Mouse (Mus musculus): ENCODE measurements around the gene Mavs. TPM values are rescaled to one million over a fixed set of nuclear protein-coding genes. Genes with fewer than 3 reads are reported as not detected.

The Mavs gene
- total and polyA plus RNA-seq, 2 experiments from 2014 or later = 27.4 to 32.5 TPM

GRCm38 (mm10) chr2:131242180-131242579 lies 8.3 kb downstream of the Mavs start:
- Histone ChIP-seq H3K4me3 (ENCODE audit: low read depth, low read length) (no peak overlapping the region), H3K9me3 (replicated peaks; ENCODE audit: control insufficient read depth, low read length) (no peaks in the 10 kb centered on the region), H3K4me2 (ENCODE audit: low read depth, low read length) (no peak overlapping the region), H3K36me3 (replicated peaks; ENCODE audit: control insufficient read depth, insufficient read depth, low read length) (peaks cover 79% of the 10 kb centered on the region), H3K9ac (replicated peaks; ENCODE audit: low read depth, low read length) (no peak overlapping the region), H3K27me3 (ENCODE audit: control insufficient read depth, insufficient read depth, low read length) (no peaks in the 10 kb centered on the region), H3K4me1 (ENCODE audit: control insufficient read depth, insufficient read depth) (no peaks in the 10 kb centered on the region), H3K27ac (ENCODE audit: low read depth) (no peak overlapping the region)
- no peak for DNase-seq (ENCODE audit: low spot score)
- ATAC-seq (ENCODE audit: insufficient read depth, low read depth) = no peak
- TF ChIP-seq CTCF (IDR thresholded peaks at IDR 0.05; ENCODE audit: low read depth) (no peak), EP300 (IDR thresholded peaks at IDR 0.05; ENCODE audit: low read depth) (no peak)

GRCm38 (mm10) chr2:131242929-131243328 lies 9.1 kb downstream of the Mavs start:
- ATAC-seq (ENCODE audit: insufficient read depth, low read depth) (no peak), DNase-seq (ENCODE audit: low spot score) (no peak)
- Histone ChIP-seq H3K9ac (replicated peaks; ENCODE audit: low read depth, low read length) (no peak overlapping the region), H3K27ac (ENCODE audit: low read depth) (no peak overlapping the region), H3K4me2 (ENCODE audit: low read depth, low read length) (no peak overlapping the region), H3K36me3 (replicated peaks; ENCODE audit: control insufficient read depth, insufficient read depth, low read length) (peaks cover 87% of the 10 kb centered on the region), H3K9me3 (replicated peaks; ENCODE audit: control insufficient read depth, low read length) (no peaks in the 10 kb centered on the region), H3K4me3 (ENCODE audit: low read depth, low read length) (no peak overlapping the region), H3K27me3 (ENCODE audit: control insufficient read depth, insufficient read depth, low read length) (no peaks in the 10 kb centered on the region), H3K4me1 (ENCODE audit: control insufficient read depth, insufficient read depth) (no peaks in the 10 kb centered on the region)
- no peak for TF ChIP-seq EP300 (IDR thresholded peaks at IDR 0.05; ENCODE audit: low read depth)
- TF ChIP-seq CTCF (IDR thresholded peaks at IDR 0.05; ENCODE audit: low read depth) = no peak
- 50% methylated on average over 7 of the region's 7 CpGs for WGBS

- TF ChIP-seq EP300 (IDR thresholded peaks at IDR 0.05; ENCODE audit: low read depth) (no peak), CTCF (IDR thresholded peaks at IDR 0.05; ENCODE audit: low read depth) (peak; percentile 87)
- Histone ChIP-seq H3K27ac (ENCODE audit: low read depth) (peak overlapping the region; percentile 88), H3K27me3 (ENCODE audit: control insufficient read depth, insufficient read depth, low read length) (no peaks in the 10 kb centered on the region), H3K9ac (replicated peaks; ENCODE audit: low read depth, low read length) (peak overlapping the region; percentile 52), H3K9me3 (replicated peaks; ENCODE audit: control insufficient read depth, low read length) (no peaks in the 10 kb centered on the region), H3K4me3 (ENCODE audit: low read depth, low read length) (peak overlapping the region; percentile 13; the same call in 1 of the 2 replicates), H3K4me2 (ENCODE audit: low read depth, low read length) (peak overlapping the region; percentile 47), H3K4me1 (ENCODE audit: control insufficient read depth, insufficient read depth) (peaks cover 18% of the 10 kb centered on the region), H3K36me3 (replicated peaks; ENCODE audit: control insufficient read depth, insufficient read depth, low read length) (no peaks in the 10 kb centered on the region)
- DNase-seq (ENCODE audit: low spot score) (peak; percentile 91), ATAC-seq (ENCODE audit: insufficient read depth, low read depth) (peak; percentile 91)
- 5% methylated on average over 7 of the region's 7 CpGs for WGBS
Observed at GRCm38 (mm10) chr2:131253681-131254328, 19.9 kb downstream of the Mavs start.

- Histone ChIP-seq H3K9me3 (replicated peaks; ENCODE audit: control insufficient read depth, low read length) (no peaks in the 10 kb centered on the region), H3K4me1 (ENCODE audit: control insufficient read depth, insufficient read depth) (peaks cover 18% of the 10 kb centered on the region), H3K27me3 (ENCODE audit: control insufficient read depth, insufficient read depth, low read length) (no peaks in the 10 kb centered on the region), H3K4me2 (ENCODE audit: low read depth, low read length) (peak overlapping the region; percentile 47), H3K27ac (ENCODE audit: low read depth) (peak overlapping the region; percentile 88), H3K36me3 (replicated peaks; ENCODE audit: control insufficient read depth, insufficient read depth, low read length) (no peaks in the 10 kb centered on the region), H3K4me3 (ENCODE audit: low read depth, low read length) (peak overlapping the region; percentile 13; the same call in 1 of the 2 replicates), H3K9ac (replicated peaks; ENCODE audit: low read depth, low read length) (peak overlapping the region; percentile 52)
- ATAC-seq (ENCODE audit: insufficient read depth, low read depth) = no peak; the same call in 1 of the 2 replicates
- WGBS = 31% methylated on average over 2 of the region's 2 CpGs
- no peak for TF ChIP-seq EP300 (IDR thresholded peaks at IDR 0.05; ENCODE audit: low read depth)
- TF ChIP-seq CTCF (IDR thresholded peaks at IDR 0.05; ENCODE audit: low read depth) = no peak
- peak; percentile 52 for DNase-seq (ENCODE audit: low spot score)
Observed at GRCm38 (mm10) chr2:131254329-131254713, 20.5 kb downstream of the Mavs start.

GRCm38 (mm10) chr2:131255738-131256137 lies 21.9 kb downstream of the Mavs start:
- Histone ChIP-seq H3K27me3 (ENCODE audit: control insufficient read depth, insufficient read depth, low read length) (no peaks in the 10 kb centered on the region), H3K9me3 (replicated peaks; ENCODE audit: control insufficient read depth, low read length) (no peaks in the 10 kb centered on the region), H3K4me3 (ENCODE audit: low read depth, low read length) (no peak overlapping the region), H3K4me1 (ENCODE audit: control insufficient read depth, insufficient read depth) (peaks cover 16% of the 10 kb centered on the region), H3K36me3 (replicated peaks; ENCODE audit: control insufficient read depth, insufficient read depth, low read length) (no peaks in the 10 kb centered on the region), H3K27ac (ENCODE audit: low read depth) (no peak overlapping the region), H3K9ac (replicated peaks; ENCODE audit: low read depth, low read length) (no peak overlapping the region), H3K4me2 (ENCODE audit: low read depth, low read length) (no peak overlapping the region)
- ATAC-seq (ENCODE audit: insufficient read depth, low read depth) (no peak), DNase-seq (ENCODE audit: low spot score) (no peak)
- 69% methylated on average over 3 of the region's 3 CpGs for WGBS
- TF ChIP-seq EP300 (IDR thresholded peaks at IDR 0.05; ENCODE audit: low read depth) = no peak

GRCm38 (mm10) chr2:131258693-131259092 lies 24.8 kb downstream of the Mavs start:
- ATAC-seq (ENCODE audit: insufficient read depth, low read depth) = no peak
- Histone ChIP-seq H3K9ac (replicated peaks; ENCODE audit: low read depth, low read length) (no peak overlapping the region), H3K27ac (ENCODE audit: low read depth) (no peak overlapping the region), H3K4me2 (ENCODE audit: low read depth, low read length) (no peak overlapping the region), H3K4me3 (ENCODE audit: low read depth, low read length) (no peak overlapping the region), H3K36me3 (replicated peaks; ENCODE audit: control insufficient read depth, insufficient read depth, low read length) (no peaks in the 10 kb centered on the region), H3K9me3 (replicated peaks; ENCODE audit: control insufficient read depth, low read length) (no peaks in the 10 kb centered on the region), H3K4me1 (ENCODE audit: control insufficient read depth, insufficient read depth) (peaks cover 19% of the 10 kb centered on the region), H3K27me3 (ENCODE audit: control insufficient read depth, insufficient read depth, low read length) (no peaks in the 10 kb centered on the region)
- 84% methylated on average over 8 of the region's 8 CpGs for WGBS
- DNase-seq (ENCODE audit: low spot score) = no peak
- no peak for TF ChIP-seq EP300 (IDR thresholded peaks at IDR 0.05; ENCODE audit: low read depth)
- TF ChIP-seq CTCF (IDR thresholded peaks at IDR 0.05; ENCODE audit: low read depth) = no peak

All from heart, postnatal 0 days (tissue).